Mouse (Mus musculus) skeletal muscle tissue, adult 2 months (tissue): ENCODE data around the gene Olfr394.
"Not testable (repeated sequence)": the region's sequence is repeated elsewhere in the genome, so short reads cannot be mapped to it uniquely, and the experiment has no call there.

Experiments used
- DNase-seq: peaks from one replicate; pipeline ENCODE4 v3.0.0-alpha.2; 2012; ENCODE audit warnings: low read depth, low spot score

The Olfr394 gene

DNA sequence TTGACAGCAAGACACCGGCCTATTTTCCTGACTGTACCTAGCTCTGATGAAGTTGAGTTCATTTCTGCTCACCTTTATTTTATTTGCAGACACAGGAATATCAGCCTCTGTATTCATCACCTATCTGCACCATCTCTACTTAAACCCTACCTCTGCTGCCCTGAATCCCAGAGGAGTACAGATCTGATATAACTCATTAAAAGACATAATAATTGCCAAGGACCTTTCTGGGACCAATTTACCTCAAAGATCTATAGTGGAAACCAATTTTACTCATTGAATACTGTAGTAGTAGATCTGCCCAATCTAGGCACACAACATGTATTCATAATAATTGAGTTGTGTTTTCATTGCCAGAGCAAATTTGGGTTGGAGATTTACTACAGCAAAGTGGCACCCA lies at the start of gene Olfr394:
Gene Olfr394, minus strand, starts transcription at position 101 of the 400 bp plus-strand sequence.
- no peak for DNase-seq

DNA sequence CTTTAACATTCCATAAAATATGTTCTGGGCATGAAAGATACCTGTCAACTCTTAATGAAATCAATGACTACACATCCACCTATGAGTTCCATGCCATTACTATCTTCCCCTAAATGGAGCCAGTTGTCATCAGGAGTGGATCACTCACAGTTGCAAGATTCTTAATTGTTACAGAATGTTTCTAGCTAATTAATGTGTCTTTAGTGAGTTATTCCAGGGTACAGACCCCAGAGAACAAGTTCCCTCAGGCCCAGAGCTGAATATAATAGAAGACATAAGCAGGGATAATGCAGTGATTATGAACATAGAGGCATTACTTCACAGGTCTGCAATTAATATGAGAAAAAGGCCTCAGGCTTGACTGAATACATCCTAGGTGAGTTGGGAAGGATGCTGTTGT lies 45.8 kb upstream of the Olfr394 start, which contains the start of gene Olfr23:
Gene Olfr23, plus strand, starts transcription at position 301 of the 400 bp plus-strand sequence.
- DNase-seq, result no peak

- not testable (repeated sequence) for DNase-seq
These were observed 18.6 kb upstream of the Olfr394 start, which contains the start of gene Olfr395 for GRCm38 (mm10) chr11:73909199-73909598. Gene Olfr395 (minus strand): TSS chr11:73909299.

DNA sequence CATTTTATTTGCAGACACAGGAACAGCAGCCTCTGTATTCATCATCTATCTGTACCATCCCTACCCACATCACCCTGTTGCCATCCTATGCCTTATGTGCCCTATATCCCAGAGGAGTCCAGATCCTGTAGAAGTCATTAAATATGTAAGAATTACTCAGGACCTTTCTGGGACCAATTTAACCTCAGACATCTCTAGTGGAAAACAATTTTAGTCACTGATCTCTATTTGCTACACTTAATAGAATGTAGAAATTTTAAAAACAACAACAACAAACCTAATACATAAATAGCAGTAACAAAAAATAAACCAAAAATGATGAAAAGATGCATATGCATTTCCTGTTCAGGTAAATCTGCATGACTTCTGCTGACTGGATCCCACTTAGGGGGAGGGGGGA lies 39.2 kb downstream of the Olfr394 start, which contains the start of gene Olfr393:
Gene Olfr393, minus strand, starts transcription at position 101 of the 400 bp plus-strand sequence.
- DNase-seq, result no peak
